In the genomic region with DNA sequence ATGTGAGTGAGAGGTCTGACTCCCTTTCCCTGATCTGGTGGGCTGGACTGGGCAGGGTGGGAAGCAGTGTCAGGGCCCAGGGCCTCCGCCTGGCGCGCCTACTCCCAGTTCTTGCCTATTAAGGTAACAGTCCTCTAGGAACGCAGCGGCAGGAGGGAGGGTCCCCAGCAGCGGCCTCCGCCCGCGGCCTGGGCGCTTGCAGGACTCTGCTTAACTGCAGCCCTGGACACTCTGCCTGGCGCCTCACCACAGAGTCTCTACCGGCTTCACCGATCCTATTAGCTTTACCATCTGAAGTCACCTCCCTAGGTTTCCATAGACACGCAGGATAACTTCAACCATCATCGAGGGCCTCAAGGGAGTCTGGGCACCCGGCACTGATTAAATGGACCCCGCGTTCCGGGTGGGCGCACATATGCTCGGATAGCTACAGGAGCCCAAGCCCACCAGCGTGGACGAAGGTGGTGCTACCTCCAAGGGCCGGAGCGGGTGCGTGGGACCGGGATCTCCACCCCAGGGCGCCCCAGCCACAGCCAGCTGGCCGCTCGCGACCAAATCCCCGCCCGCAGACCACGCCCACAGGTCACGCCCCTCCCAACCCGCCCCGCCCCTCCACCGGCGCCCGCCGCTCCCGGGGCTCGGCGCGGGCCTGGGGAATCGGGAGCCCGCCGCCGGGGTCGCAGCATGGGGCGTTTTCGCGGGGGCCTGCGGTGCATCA, we compare ENCODE assay signal across 8 mouse cellular contexts. TPM values are rescaled to one million over a fixed set of nuclear protein-coding genes. Genes with fewer than 3 reads are reported as not detected.
DNase-seq lines count a peak whose midpoint lies in the region; ATAC-seq and TF ChIP-seq lines count a peak whose summit lies in the region.

A gene (plus strand): TSS at position 217 of the 718 bp plus-strand sequence.

- no peak for TF ChIP-seq CTCF in intestine, postnatal 0 days (IDR thresholded peaks at IDR 0.05; ENCODE audit: low read depth)

- WGBS in intestine, postnatal 0 days: 1% methylated on average over 52 of the region's 54 CpGs
- 1% methylated on average over 31 of the region's 54 CpGs for WGBS in limb, embryonic 14.5 days
- WGBS in midbrain, embryonic 13.5 days: under 1% methylated on average over 54 of the region's 54 CpGs

- DNase-seq in layer of hippocampus, adult 11-12 months (ENCODE audit: low spot score): peak; percentile 45
- DNase-seq in layer of hippocampus, adult 9-10 months (ENCODE audit: low spot score): no peak
- DNase-seq in embryo, embryonic 11.5 days (ENCODE audit: low read depth, low spot score): peak; percentile 19
- DNase-seq in heart, adult 18-20 months: peak; percentile 77 to 79
- DNase-seq in limb, embryonic 14.5 days (ENCODE audit: low spot score): no peak
- peak; percentile 30 to 42 for DNase-seq in spleen, postnatal 14 days (ENCODE audit: low spot score in 2 of 2)

- peak; percentile 67 for ATAC-seq in intestine, postnatal 0 days
- ATAC-seq in limb, embryonic 14.5 days (ENCODE audit: low FRiP score, low read depth): peak; percentile 81
- peak; percentile 78 for ATAC-seq in midbrain, embryonic 13.5 days

- no peak for TF ChIP-seq POLR2A in limb, embryonic 14.5 days (IDR thresholded peaks at IDR 0.05; ENCODE audit: borderline replicate concordance, extremely low read depth, insufficient read depth, insufficient read length)

- H3K9ac ChIP-seq in intestine, postnatal 0 days (ENCODE audit: low read depth, low read length): peak within 1 kb of the TSS; percentile 49
- H3K9ac ChIP-seq in limb, embryonic 14.5 days (ENCODE audit: low read depth, low read length, severe bottlenecking): peak within 1 kb of the TSS; percentile 65
- H3K9ac ChIP-seq in midbrain, embryonic 13.5 days (replicated peaks): peak within 1 kb of the TSS; percentile 82

- no peaks in the 10 kb centered on the region for H3K9me3 ChIP-seq in intestine, postnatal 0 days (ENCODE audit: control insufficient read depth)
- H3K9me3 ChIP-seq in limb, embryonic 14.5 days (ENCODE audit: control insufficient read depth, low read length): no peaks in the 10 kb centered on the region
- no peaks in the 10 kb centered on the region for H3K9me3 ChIP-seq in midbrain, embryonic 13.5 days

- peak within 1 kb of the TSS; percentile 96 for H3K4me2 ChIP-seq in intestine, postnatal 0 days (replicated peaks; ENCODE audit: low read depth)
- H3K4me2 ChIP-seq in limb, embryonic 14.5 days (replicated peaks; ENCODE audit: low read depth, low read length, severe bottlenecking): peak within 1 kb of the TSS; percentile 88
- H3K4me2 ChIP-seq in midbrain, embryonic 13.5 days (replicated peaks): peak within 1 kb of the TSS; percentile 80

- H3K27ac ChIP-seq in intestine, postnatal 0 days (ENCODE audit: low read depth, low read length): peak within 1 kb of the TSS; percentile 52
- H3K27ac ChIP-seq in limb, embryonic 14.5 days (replicated peaks; ENCODE audit: low read depth, low read length): peak within 1 kb of the TSS; percentile 48; the same call in 1 of the 2 replicates
- H3K27ac ChIP-seq in midbrain, embryonic 13.5 days: peak within 1 kb of the TSS; percentile 49; the same call in 1 of the 2 replicates

- H3K4me1 ChIP-seq in intestine, postnatal 0 days (replicated peaks; ENCODE audit: control insufficient read depth, insufficient read depth, low read length): no peaks in the 10 kb centered on the region
- H3K4me1 ChIP-seq in limb, embryonic 14.5 days (ENCODE audit: control insufficient read depth, insufficient read depth, low read length): 0 out of 2 replicates have a peak, but pooled peaks cover 2% of the 10 kb centered on the region
- H3K4me1 ChIP-seq in midbrain, embryonic 13.5 days (replicated peaks): peaks cover 20% of the 10 kb centered on the region

- H3K4me3 ChIP-seq in intestine, postnatal 0 days (ENCODE audit: low read depth, low read length): peak within 1 kb of the TSS; percentile 60
- peak within 1 kb of the TSS; percentile 68 for H3K4me3 ChIP-seq in limb, embryonic 14.5 days (replicated peaks; ENCODE audit: low read length)
- peak within 1 kb of the TSS; percentile 72 for H3K4me3 ChIP-seq in midbrain, embryonic 13.5 days (replicated peaks)

- H3K36me3 ChIP-seq in intestine, postnatal 0 days (ENCODE audit: control insufficient read depth, insufficient read depth): no peaks in the 10 kb centered on the region
- no peaks in the 10 kb centered on the region for H3K36me3 ChIP-seq in limb, embryonic 14.5 days (ENCODE audit: control insufficient read depth, insufficient read depth, low read length)
- no peaks in the 10 kb centered on the region for H3K36me3 ChIP-seq in midbrain, embryonic 13.5 days

- peaks cover 4% of the 10 kb centered on the region for H3K27me3 ChIP-seq in intestine, postnatal 0 days (replicated peaks; ENCODE audit: control insufficient read depth, insufficient read depth, low read length)
- no peaks in the 10 kb centered on the region for H3K27me3 ChIP-seq in limb, embryonic 14.5 days (ENCODE audit: control insufficient read depth, insufficient read depth, low read length)
- peaks cover 6% of the 10 kb centered on the region; the same call in 1 of the 2 replicates for H3K27me3 ChIP-seq in midbrain, embryonic 13.5 days

RNA-seq across cellular contexts. Expression of the gene that starts here (rescaled TPM):
- 1 to 10 TPM; 8.1 to 9.9 TPM for total RNA-seq in heart, adult 18-20 months (2021)
- 12.0 and 12.6 TPM in 2 replicates for polyA plus RNA-seq in intestine, postnatal 0 days (2015; fragmentation: Nextera tagmentation; extraction: Ambion mirVana)
- polyA plus RNA-seq in limb, embryonic 14.5 days (2012; rRNA removed): 6.1 and 6.7 TPM in 2 replicates
- 7.8 and 8.4 TPM in 2 replicates for polyA plus RNA-seq in limb, embryonic 14.5 days (2014; fragmentation: Nextera tagmentation; extraction: Ambion mirVana)
- 6.3 and 7.0 TPM in 2 replicates for polyA plus RNA-seq in midbrain, embryonic 13.5 days (2015; fragmentation: Nextera tagmentation; extraction: Ambion mirVana)

Comparison
In these comparisons a context has a peak if more than half of its experiments do, and no peak if none do; other contexts are left out.
1. DNase-seq: peak in layer of hippocampus, adult 11-12 months (single experiment), embryo, embryonic 11.5 days (single experiment), heart, adult 18-20 months (2 of 2) and spleen, postnatal 14 days (2 of 2); none in layer of hippocampus, adult 9-10 months (single experiment) and limb, embryonic 14.5 days (single experiment).
2. Peak in every context shown above with its lines, with median percentiles within 50 percentile points of each other: ATAC-seq, H3K27ac ChIP-seq, H3K4me2 ChIP-seq, H3K4me3 ChIP-seq and H3K9ac ChIP-seq.